Mouse (Mus musculus) lung, embryonic 15.5 days (tissue): ENCODE measurements at regions not wholly inside any gene's neighbourhood (a gene's known extent, or its start where the extent isn't known, plus 50 kb on each side); places are given as distances from the start of the nearest gene placed in this dataset.

Experiments
- ATAC-seq: fragments of 200-750 bp; cut with Nextera tagmentation; 2 replicates; pipeline ENCODE4 v1.8.0; 2017; ENCODE audit warnings: moderate number of reproducible peaks, borderline replicate concordance; ENCODE audit not compliant: low FRiP score, low TSS enrichment; ENCODE audit errors: extremely low read depth
- H3K27ac ChIP-seq: fragments of 300-500 bp; sonication (generic); 2 replicates; pipeline ENCODE4 v1.5.1; 2015; ENCODE audit warnings: moderate library complexity, mild to moderate bottlenecking, inconsistent platforms
- H3K27me3 ChIP-seq: fragments of 300-500 bp; sonication (generic); 2 replicates; pipeline ENCODE4 v1.6.1; 2015; ENCODE audit warnings: inconsistent platforms
- H3K36me3 ChIP-seq: fragments of 300-500 bp; sonication (generic); 2 replicates; pipeline ENCODE4 v1.6.1; 2015; ENCODE audit warnings: inconsistent platforms
- H3K4me1 ChIP-seq: fragments of 300-500 bp; sonication (generic); 2 replicates; pipeline ENCODE4 v1.6.1; 2015; ENCODE audit warnings: inconsistent platforms
- H3K4me2 ChIP-seq: fragments of 300-500 bp; sonication (generic); 2 replicates; pipeline ENCODE4 v1.6.1; 2015; ENCODE audit warnings: inconsistent platforms, mild to moderate bottlenecking, moderate library complexity
- H3K4me3 ChIP-seq: fragments of 300-500 bp; sonication (generic); 2 replicates; pipeline ENCODE4 v1.5.1; 2015; ENCODE audit warnings: mild to moderate bottlenecking, inconsistent platforms
- H3K9ac ChIP-seq: fragments of 300-500 bp; sonication (generic); 2 replicates; pipeline ENCODE4 v1.6.1; 2015; ENCODE audit warnings: inconsistent platforms
- H3K9me3 ChIP-seq: fragments of 300-500 bp; sonication (generic); 2 replicates; pipeline ENCODE4 v1.6.1; 2016; ENCODE audit warnings: inconsistent platforms
- WGBS: fragments of 180-500 bp; shearing (Covaris S2); methylation state at CpG from one replicate; pipeline ENCODE4 v1.1.7; 2015; 5-methylcytosine and 5-hydroxymethylcytosine counted together

- Histone ChIP-seq H3K4me2 (no peak overlapping the region), H3K36me3 (no peaks in the 10 kb centered on the region), H3K9ac (no peak overlapping the region), H3K27ac (no peak overlapping the region), H3K4me3 (no peak overlapping the region), H3K27me3 (no peaks in the 10 kb centered on the region), H3K4me1 (no peaks in the 10 kb centered on the region), H3K9me3 (no peaks in the 10 kb centered on the region)
- ATAC-seq: no peak
- WGBS: 24% methylated on average over 2 of the region's 2 CpGs
These were observed 1326.1 kb downstream of the Diaph3 start for GRCm38 (mm10) chr14:85814920-85815319.

GRCm38 (mm10) chr14:85784386-85784785 is 1341.0 kb downstream of the Pcdh17 start:
- WGBS: 54% methylated on average over 3 of the region's 3 CpGs
- Histone ChIP-seq H3K27ac (no peak overlapping the region; the same call in 1 of the 2 replicates), H3K9me3 (no peaks in the 10 kb centered on the region), H3K4me3 (no peak overlapping the region), H3K27me3 (no peaks in the 10 kb centered on the region), H3K4me2 (no peak overlapping the region), H3K9ac (no peak overlapping the region), H3K4me1 (no peaks in the 10 kb centered on the region), H3K36me3 (no peaks in the 10 kb centered on the region)
- no peak for ATAC-seq

DNA sequence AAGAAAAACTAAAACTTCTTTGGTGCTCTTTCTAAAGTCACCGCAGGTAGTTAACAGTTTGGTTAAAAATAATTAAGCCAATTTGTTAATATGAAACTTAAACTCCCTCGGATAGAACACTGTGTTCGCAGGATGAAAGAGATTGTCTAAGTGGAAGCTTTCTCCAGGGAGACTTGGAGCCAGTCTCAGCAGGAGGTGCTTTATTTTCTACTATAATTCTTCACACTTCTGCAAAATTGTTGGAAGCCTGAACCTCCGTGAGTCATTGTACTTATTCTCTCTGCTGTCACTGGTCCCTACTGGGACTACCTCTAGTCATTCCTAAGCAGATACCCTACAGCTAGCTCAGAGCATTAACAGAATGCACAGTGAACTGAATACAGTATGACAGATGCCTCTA is 1327.3 kb downstream of the Pcdh17 start:
- H3K27me3 ChIP-seq: no peaks in the 10 kb centered on the region
- H3K4me1 ChIP-seq: no peaks in the 10 kb centered on the region
- ATAC-seq: no peak
- WGBS: 73% methylated on average over 4 of the region's 4 CpGs
- no peak overlapping the region for H3K4me2 ChIP-seq
- H3K27ac ChIP-seq: no peak overlapping the region
- H3K4me3 ChIP-seq: no peak overlapping the region
- H3K9ac ChIP-seq: no peak overlapping the region
- H3K36me3 ChIP-seq: no peaks in the 10 kb centered on the region
- no peaks in the 10 kb centered on the region for H3K9me3 ChIP-seq

DNA sequence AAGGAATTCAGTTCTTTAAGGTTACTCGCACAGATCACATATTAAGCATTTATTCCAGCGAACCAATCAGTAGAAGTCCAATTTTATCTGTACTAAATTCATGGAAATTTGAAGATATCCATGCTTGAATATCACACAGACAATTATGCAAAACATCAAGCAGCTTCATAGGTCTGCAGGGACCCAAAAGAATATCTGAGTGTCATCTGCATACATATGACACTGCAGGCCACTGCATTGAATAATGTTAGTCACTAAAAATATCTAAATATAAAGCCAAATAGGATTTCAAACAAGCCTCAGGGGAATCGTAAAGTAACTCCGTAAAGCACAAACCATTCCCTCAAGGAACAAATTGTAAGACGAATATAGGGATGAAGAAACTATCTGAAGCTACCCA is 1324.9 kb downstream of the Pcdh17 start:
- Histone ChIP-seq H3K27ac (no peak overlapping the region), H3K9me3 (no peaks in the 10 kb centered on the region), H3K4me3 (no peak overlapping the region), H3K27me3 (no peaks in the 10 kb centered on the region), H3K4me1 (no peaks in the 10 kb centered on the region), H3K9ac (no peak overlapping the region), H3K4me2 (no peak overlapping the region), H3K36me3 (no peaks in the 10 kb centered on the region)
- no peak for ATAC-seq
- WGBS: 75% methylated on average over 5 of the region's 5 CpGs

GRCm38 (mm10) chr14:85757343-85757742 is 1314.0 kb downstream of the Pcdh17 start:
- no peaks in the 10 kb centered on the region for H3K4me1 ChIP-seq
- WGBS: 56% methylated on average over 1 of the region's 1 CpGs
- H3K27me3 ChIP-seq: no peaks in the 10 kb centered on the region
- no peaks in the 10 kb centered on the region for H3K36me3 ChIP-seq
- H3K4me3 ChIP-seq: no peak overlapping the region
- H3K27ac ChIP-seq: peak overlapping the region; percentile 44
- no peak overlapping the region for H3K4me2 ChIP-seq
- H3K9me3 ChIP-seq: no peaks in the 10 kb centered on the region
- no peak overlapping the region for H3K9ac ChIP-seq
- no peak for ATAC-seq

DNA sequence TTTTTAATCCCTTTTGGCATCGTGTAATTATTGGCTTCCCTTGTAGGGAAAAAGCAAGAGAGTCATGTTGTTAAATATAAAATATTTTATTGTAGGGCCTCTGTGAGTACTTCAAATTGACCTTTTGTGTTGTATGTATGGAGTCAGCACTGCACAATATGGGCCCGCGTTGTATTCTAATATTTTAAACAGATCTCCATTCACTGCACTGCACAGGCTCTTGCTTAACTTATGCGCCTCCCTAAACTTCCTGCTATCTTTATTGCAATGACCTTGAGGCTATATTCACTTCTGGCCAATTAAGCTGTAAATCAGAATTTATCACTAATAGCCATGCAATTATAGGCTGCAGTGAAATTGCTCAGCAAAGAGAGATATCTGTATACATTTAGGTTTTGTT is 1295.2 kb downstream of the Pcdh17 start:
- WGBS: 79% methylated on average over 4 of the region's 4 CpGs
- no peaks in the 10 kb centered on the region for H3K9me3 ChIP-seq
- H3K27me3 ChIP-seq: no peaks in the 10 kb centered on the region
- H3K9ac ChIP-seq: no peak overlapping the region
- H3K4me3 ChIP-seq: no peak overlapping the region
- H3K27ac ChIP-seq: no peak overlapping the region
- no peaks in the 10 kb centered on the region for H3K4me1 ChIP-seq
- no peak overlapping the region for H3K4me2 ChIP-seq
- no peaks in the 10 kb centered on the region for H3K36me3 ChIP-seq
- no peak for ATAC-seq
